Mouse (Mus musculus) embryonic fibroblast, embryonic 13.5 days (primary cell): ENCODE data around the gene Fbh1.

Experiments
- CTCF ChIP-seq: IDR thresholded peaks from 2 replicates; pipeline ENCODE4 v1.5.1; 2011; ENCODE audit warnings: mild to moderate bottlenecking, control low read depth, low read length, moderate library complexity, borderline replicate concordance; ENCODE audit not compliant: insufficient read depth
- POLR2A ChIP-seq: IDR thresholded peaks from 2 replicates; pipeline ENCODE4 v1.6.1; 2011; ENCODE audit warnings: low read depth, mild to moderate bottlenecking, control low read depth, low read length, moderate library complexity

GRCm38 (mm10) chr2:11712483-11712990 is 64.8 kb downstream of the Fbh1 start:
- TF ChIP-seq CTCF (no peak), POLR2A (no peak)
